Mouse (Mus musculus) liver, embryonic 16.5 days (tissue): ENCODE measurements at regions not wholly inside any gene's neighbourhood (a gene's known extent, or its start where the extent isn't known, plus 50 kb on each side); places are given as distances from the start of the nearest gene placed in this dataset.
A peak's percentile ranks its signal among the peaks of the same experiment; 100 is the strongest.

Source experiments
- ATAC-seq: fragments of 200-750 bp; cut with Nextera tagmentation; 2 replicates; pipeline ENCODE4 v1.8.0; 2017; ENCODE audit warnings: low read depth, mild to moderate bottlenecking, moderate number of reproducible peaks, moderate library complexity
- H3K27ac ChIP-seq: fragments of 300-500 bp; sonication (generic); 2 replicates; pipeline ENCODE4 v1.5.1; 2014; ENCODE audit warnings: mild to moderate bottlenecking, low read length
- H3K27me3 ChIP-seq: fragments of 300-500 bp; sonication (generic); 2 replicates; pipeline ENCODE4 v1.6.1; 2014; ENCODE audit warnings: low read depth, low read length, mixed read lengths; ENCODE audit not compliant: control insufficient read depth, insufficient read depth
- H3K36me3 ChIP-seq: fragments of 300-500 bp; sonication (generic); 2 replicates; pipeline ENCODE4 v1.6.1; 2014; ENCODE audit warnings: mild to moderate bottlenecking; ENCODE audit not compliant: control insufficient read depth, insufficient read depth
- H3K4me1 ChIP-seq: fragments of 300-500 bp; sonication (generic); 2 replicates; pipeline ENCODE4 v1.6.1; 2014; ENCODE audit warnings: low read depth, low read length, mixed read lengths; ENCODE audit not compliant: control insufficient read depth
- H3K4me2 ChIP-seq: fragments of 300-500 bp; sonication (generic); 2 replicates; pipeline ENCODE4 v1.6.1; 2014; ENCODE audit warnings: low read depth, low read length, mixed read lengths
- H3K4me3 ChIP-seq: fragments of 300-500 bp; sonication (generic); 2 replicates; pipeline ENCODE4 v1.5.1; 2014; ENCODE audit warnings: low read depth, mild to moderate bottlenecking, low read length
- H3K9ac ChIP-seq: fragments of 300-500 bp; sonication (generic); 2 replicates; pipeline ENCODE4 v1.6.1; 2014; ENCODE audit warnings: low read depth, low read length
- H3K9me3 ChIP-seq: fragments of 300-500 bp; sonication (generic); replicated peaks from 2 replicates; pipeline ENCODE4 v1.6.1; 2016; ENCODE audit warnings: low read length; ENCODE audit not compliant: control insufficient read depth
- WGBS: fragments of 180-500 bp; shearing (Covaris S2); extraction: QIAGEN DNeasy Blood & Tissue Kit; methylation state at CpG from one replicate; pipeline ENCODE4 v1.1.7; 2014; ENCODE audit not compliant: insufficient replicate concordance; 5-methylcytosine and 5-hydroxymethylcytosine counted together

DNA sequence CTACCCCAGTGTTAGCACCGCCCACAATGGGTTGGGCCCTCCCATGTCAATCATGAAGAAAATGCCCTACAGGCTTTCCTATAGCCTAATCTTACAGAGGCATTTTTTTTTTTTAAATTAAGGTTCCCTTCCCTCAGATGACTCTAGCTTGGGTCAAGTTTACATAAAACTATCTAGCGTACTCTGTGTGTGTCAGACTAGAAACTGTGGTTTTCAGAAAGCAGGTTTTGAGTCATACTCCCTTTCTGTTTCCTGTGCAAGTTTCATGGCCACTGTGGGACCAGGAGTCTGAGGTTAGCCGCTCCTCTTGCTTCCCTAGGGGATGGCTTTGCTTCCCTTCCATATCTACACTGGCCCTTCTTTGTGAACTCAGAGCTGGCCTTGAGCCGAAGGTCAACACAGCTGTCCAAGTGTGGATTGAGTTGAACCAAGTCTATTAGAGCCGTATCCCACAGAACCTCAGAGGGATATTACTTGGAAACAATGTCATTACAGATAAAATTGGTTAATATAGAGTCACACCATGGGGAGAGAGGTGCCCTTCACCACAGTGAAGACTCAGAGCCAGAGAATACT lies 226.1 kb upstream of the Arid1b start:
- no peak for ATAC-seq
- Histone ChIP-seq H3K9me3 (no peaks in the 10 kb centered on the region), H3K9ac (no peak overlapping the region), H3K4me1 (no peaks in the 10 kb centered on the region), H3K4me2 (no peak overlapping the region), H3K36me3 (no peaks in the 10 kb centered on the region), H3K4me3 (no peak overlapping the region), H3K27me3 (no peaks in the 10 kb centered on the region), H3K27ac (no peak overlapping the region)
- WGBS, result 68% methylated on average over 5 of the region's 5 CpGs

GRCm38 (mm10) chr17:4769284-4769683 lies 224.8 kb upstream of the Arid1b start:
- no peak overlapping the region for H3K9ac ChIP-seq
- H3K4me2 ChIP-seq, result no peak overlapping the region
- no peaks in the 10 kb centered on the region for H3K4me1 ChIP-seq
- no peaks in the 10 kb centered on the region for H3K36me3 ChIP-seq
- H3K4me3 ChIP-seq, result no peak overlapping the region
- 81% methylated on average over 4 of the region's 4 CpGs for WGBS
- ATAC-seq, result no peak
- no peaks in the 10 kb centered on the region for H3K27me3 ChIP-seq
- no peak overlapping the region for H3K27ac ChIP-seq
- H3K9me3 ChIP-seq, result no peaks in the 10 kb centered on the region

DNA sequence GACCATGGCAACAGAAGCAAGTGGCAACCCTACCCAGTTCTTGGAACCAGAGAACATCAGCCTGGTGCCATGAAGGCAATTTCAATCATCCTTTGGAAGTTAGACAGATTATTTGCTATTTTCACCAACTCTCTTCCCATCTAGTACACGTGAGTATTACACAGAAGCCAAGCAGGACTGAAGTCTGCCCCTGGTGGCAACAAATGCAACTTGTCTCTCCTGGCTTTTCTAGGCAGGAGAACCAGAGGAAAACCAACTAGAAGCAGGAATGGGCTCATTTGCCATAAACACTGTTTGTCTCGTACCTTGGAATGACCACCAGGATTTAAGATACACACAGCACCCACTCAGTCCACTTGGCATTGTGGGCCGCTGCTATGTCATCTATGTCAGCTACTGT lies 224.1 kb upstream of the Arid1b start:
- H3K27me3 ChIP-seq, result no peaks in the 10 kb centered on the region
- no peak for ATAC-seq
- no peak overlapping the region for H3K27ac ChIP-seq

GRCm38 (mm10) chr17:4778161-4778560 lies 216.0 kb upstream of the Arid1b start:
- WGBS, result 2% methylated on average over 14 of the region's 14 CpGs

More for the DNA sequence above, 224.1 kb upstream of the Arid1b start:
- no peak overlapping the region for H3K4me3 ChIP-seq
- 56% methylated on average over 3 of the region's 3 CpGs for WGBS
- no peaks in the 10 kb centered on the region for H3K36me3 ChIP-seq
- no peaks in the 10 kb centered on the region for H3K4me1 ChIP-seq
- H3K9ac ChIP-seq, result no peak overlapping the region
- H3K4me2 ChIP-seq, result no peak overlapping the region
- no peaks in the 10 kb centered on the region for H3K9me3 ChIP-seq

DNA sequence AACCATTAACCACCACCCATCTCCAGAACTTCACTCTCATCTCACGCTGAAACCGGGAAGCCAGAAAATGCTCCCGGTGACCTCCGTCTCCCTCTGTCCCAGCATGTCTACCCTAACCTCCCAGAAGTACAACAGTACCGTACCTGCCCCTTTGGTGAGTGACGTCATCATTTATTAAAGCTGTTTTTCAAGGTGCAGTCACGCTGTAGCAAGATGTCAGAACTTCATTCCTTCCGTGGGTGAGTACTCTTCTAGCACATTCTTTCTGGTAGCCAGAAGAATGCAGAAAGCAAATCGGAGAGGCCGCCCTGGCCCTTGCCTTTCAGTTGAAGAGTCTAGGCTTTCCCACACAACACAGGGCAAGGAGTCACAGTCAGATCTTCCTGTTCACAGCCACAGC lies 215.1 kb upstream of the Arid1b start:
- H3K9ac ChIP-seq, result no peak overlapping the region
- no peak overlapping the region for H3K4me2 ChIP-seq
- H3K27ac ChIP-seq, result no peak overlapping the region
- WGBS, result 75% methylated on average over 10 of the region's 10 CpGs
- no peaks in the 10 kb centered on the region for H3K4me1 ChIP-seq
- H3K27me3 ChIP-seq, result no peaks in the 10 kb centered on the region
- H3K9me3 ChIP-seq, result no peaks in the 10 kb centered on the region
- no peak overlapping the region for H3K4me3 ChIP-seq
- ATAC-seq, result no peak
- H3K36me3 ChIP-seq, result no peaks in the 10 kb centered on the region

More at GRCm38 (mm10) chr17:4778161-4778560, 216.0 kb upstream of the Arid1b start:
- Histone ChIP-seq H3K4me2 (no peak overlapping the region), H3K9ac (no peak overlapping the region), H3K4me1 (no peaks in the 10 kb centered on the region), H3K27ac (no peak overlapping the region), H3K36me3 (no peaks in the 10 kb centered on the region), H3K27me3 (no peaks in the 10 kb centered on the region), H3K9me3 (no peaks in the 10 kb centered on the region), H3K4me3 (no peak overlapping the region)
- peak; percentile 43; the same call in 1 of the 2 replicates for ATAC-seq

DNA sequence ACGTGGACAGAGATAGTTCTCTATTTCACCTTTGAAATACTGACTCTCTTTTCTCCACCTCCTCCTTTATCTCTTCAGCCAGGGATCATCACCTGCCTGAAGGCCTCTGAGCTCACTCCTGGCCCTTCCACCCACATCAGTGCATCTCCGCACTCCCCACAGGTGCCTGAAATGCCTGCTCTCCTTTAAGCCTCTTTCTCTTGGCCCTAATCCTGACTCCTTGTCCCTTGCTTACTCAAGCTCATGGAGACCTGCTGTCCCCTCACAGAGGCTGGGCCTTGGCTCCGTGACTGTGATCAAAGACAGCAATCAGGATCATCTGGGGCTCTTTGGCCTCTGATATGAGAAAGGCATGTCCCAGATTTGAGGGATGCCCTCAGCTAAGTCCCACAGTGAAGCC lies 212.5 kb upstream of the Arid1b start:
- Histone ChIP-seq H3K4me1 (no peaks in the 10 kb centered on the region), H3K27me3 (no peaks in the 10 kb centered on the region), H3K4me3 (no peak overlapping the region), H3K36me3 (no peaks in the 10 kb centered on the region), H3K9me3 (no peaks in the 10 kb centered on the region), H3K9ac (no peak overlapping the region), H3K4me2 (no peak overlapping the region), H3K27ac (no peak overlapping the region)
- ATAC-seq, result no peak
- 55% methylated on average over 3 of the region's 3 CpGs for WGBS

DNA sequence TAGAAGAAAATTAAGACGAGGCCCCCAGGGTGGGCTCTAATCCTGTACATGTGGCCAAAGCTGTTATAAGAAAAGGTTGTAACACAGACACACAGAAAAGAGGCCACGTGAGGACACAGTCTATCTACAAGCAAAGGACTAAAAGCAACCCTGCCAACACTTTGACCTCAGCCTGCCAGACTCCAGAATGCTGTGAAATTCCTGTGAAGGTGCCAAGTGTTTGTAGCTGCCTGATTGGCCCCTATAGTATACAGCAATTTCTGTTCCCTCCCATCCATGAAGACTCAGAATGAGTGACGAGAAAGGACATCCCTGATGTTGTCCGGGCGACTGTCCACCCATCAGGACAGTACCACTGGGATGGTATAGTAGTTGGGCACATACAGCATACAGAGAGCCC lies 209.8 kb upstream of the Arid1b start:
- H3K27ac ChIP-seq, result no peak overlapping the region

DNA sequence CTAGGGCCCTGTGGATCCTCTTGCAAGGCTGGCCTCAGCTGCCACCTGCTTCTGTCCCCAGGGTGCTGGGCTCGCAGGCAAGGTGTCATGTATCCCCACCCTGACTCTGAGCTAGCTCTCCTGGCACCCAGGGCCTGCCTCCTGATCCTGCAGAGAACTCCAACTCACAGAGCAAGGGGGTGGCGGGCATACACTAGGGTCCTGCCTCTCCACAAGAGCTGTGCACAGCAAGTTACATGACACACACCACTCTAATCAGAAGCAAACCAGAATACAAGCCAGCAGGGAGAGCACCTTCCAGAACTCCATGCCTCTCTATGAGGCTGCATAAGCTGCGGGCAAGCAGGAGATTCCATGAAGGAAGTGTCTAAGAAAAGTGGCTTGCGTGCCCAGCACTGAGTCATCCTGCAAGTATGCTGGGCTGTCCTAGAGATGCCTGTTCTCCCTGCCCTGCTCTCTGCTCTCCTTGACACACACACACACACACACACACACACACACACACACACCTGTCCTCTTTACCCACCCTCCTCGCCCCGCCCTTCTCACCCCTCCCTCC lies 208.8 kb upstream of the Arid1b start:
- Histone ChIP-seq H3K27ac (no peak overlapping the region), H3K4me3 (no peak overlapping the region), H3K4me2 (no peak overlapping the region), H3K9ac (no peak overlapping the region), H3K9me3 (no peaks in the 10 kb centered on the region), H3K36me3 (no peaks in the 10 kb centered on the region), H3K27me3 (no peaks in the 10 kb centered on the region), H3K4me1 (no peaks in the 10 kb centered on the region)
- 42% methylated on average over 6 of the region's 6 CpGs for WGBS
- no peak for ATAC-seq

More for the DNA sequence above, 209.8 kb upstream of the Arid1b start:
- Histone ChIP-seq H3K4me1 (no peaks in the 10 kb centered on the region), H3K9ac (no peak overlapping the region), H3K4me3 (no peak overlapping the region), H3K36me3 (no peaks in the 10 kb centered on the region), H3K4me2 (no peak overlapping the region), H3K27me3 (no peaks in the 10 kb centered on the region), H3K9me3 (no peaks in the 10 kb centered on the region)
- no peak for ATAC-seq
- WGBS, result 53% methylated on average over 5 of the region's 5 CpGs

DNA sequence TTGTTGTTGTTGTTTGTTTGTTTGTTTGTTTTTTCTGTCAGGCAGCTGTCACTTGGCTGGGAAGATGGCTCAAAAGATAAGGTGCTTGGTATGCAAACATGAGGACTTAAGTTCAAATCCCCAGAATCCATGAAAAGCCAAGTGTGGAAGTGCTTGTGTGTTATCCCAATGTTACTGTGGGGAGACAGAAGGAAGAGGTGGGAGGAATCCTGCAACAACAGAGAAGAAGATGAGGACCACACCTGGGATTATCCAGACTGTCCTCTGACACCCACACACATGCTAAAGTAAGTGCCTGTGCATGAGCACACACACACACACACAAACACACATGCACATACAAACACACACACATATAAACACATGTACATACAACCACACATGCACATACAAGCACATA lies 207.6 kb upstream of the Arid1b start:
- no peaks in the 10 kb centered on the region for H3K9me3 ChIP-seq
- no peak overlapping the region for H3K9ac ChIP-seq
- no peak overlapping the region for H3K4me2 ChIP-seq
- no peaks in the 10 kb centered on the region for H3K27me3 ChIP-seq
- ATAC-seq, result no peak
- H3K4me3 ChIP-seq, result no peak overlapping the region
- H3K4me1 ChIP-seq, result no peaks in the 10 kb centered on the region
- no peaks in the 10 kb centered on the region for H3K36me3 ChIP-seq
- no peak overlapping the region for H3K27ac ChIP-seq
